Mouse (Mus musculus) adrenal gland, adult 2 months (tissue): ENCODE measurements around the gene Nlrp9c. TPM values are rescaled to one million over a fixed set of nuclear protein-coding genes. Genes with fewer than 3 reads are reported as not detected.
"Not testable (repeated sequence)": the region's sequence is repeated elsewhere in the genome, so short reads cannot be mapped to it uniquely, and the experiment has no call there.

Source experiments
- DNase-seq: peaks from one replicate; pipeline ENCODE4 v3.0.0; 2021
- long read RNA-seq: library from polyadenylated mRNA; stranded (forward); transcript quantifications from one replicate; pipeline ENCODE4 v2.0.0, GENCODE M21; 2021
- polyA plus RNA-seq: library from polyadenylated mRNA; depleted of rRNA; stranded (reverse); fragments of >200 nt; gene quantifications from 2 replicates; pipeline ENCODE4 v1.2.3, GENCODE M21; 2012; rRNA removed
- total RNA-seq, 2 experiments: library from RNA; stranded (reverse); gene quantifications; 2 replicates each; pipeline ENCODE4 v1.2.3; 2021

Nlrp9c gene
- not detected for total RNA-seq
- polyA plus RNA-seq: not detected in 2 replicates
- long read RNA-seq: 0 reads

GRCm38 (mm10) chr7:26403600-26403999, at the start of gene Nlrp9c:
Gene Nlrp9c (minus strand): TSS chr7:26403700.
- not testable (repeated sequence) for DNase-seq

GRCm38 (mm10) chr7:26434813-26435212, 31.3 kb upstream of the Nlrp9c start, which contains the start of gene Nlrp4a:
Gene Nlrp4a (plus strand): TSS chr7:26435113.
- no peak for DNase-seq

GRCm38 (mm10) chr7:26391811-26392210, 11.7 kb downstream of the Nlrp9c start:
- DNase-seq: not testable (repeated sequence)

DNA sequence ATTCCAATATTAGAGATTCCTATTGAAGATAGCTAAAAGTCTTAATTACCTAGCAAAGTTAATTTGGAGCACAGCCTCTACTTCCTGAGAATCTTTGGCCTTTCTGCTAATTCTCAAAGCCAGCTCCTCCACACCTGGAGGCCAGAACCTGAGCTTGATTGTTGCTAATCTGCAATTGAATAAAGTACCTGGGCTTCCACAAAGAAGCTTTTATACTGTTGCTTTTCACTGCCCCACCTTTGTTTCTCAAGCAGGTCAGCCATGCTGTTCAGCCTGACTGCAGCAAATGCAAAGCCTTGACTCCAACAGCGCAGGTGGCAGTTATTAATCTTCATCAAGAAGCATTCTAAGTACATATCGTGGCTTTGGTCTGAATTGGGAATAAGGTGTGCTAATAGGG, 12.4 kb downstream of the Nlrp9c start:
- not testable (repeated sequence) for DNase-seq

- DNase-seq: not testable (repeated sequence)
Observed at GRCm38 (mm10) chr7:26386691-26387090, 16.8 kb downstream of the Nlrp9c start.

DNA sequence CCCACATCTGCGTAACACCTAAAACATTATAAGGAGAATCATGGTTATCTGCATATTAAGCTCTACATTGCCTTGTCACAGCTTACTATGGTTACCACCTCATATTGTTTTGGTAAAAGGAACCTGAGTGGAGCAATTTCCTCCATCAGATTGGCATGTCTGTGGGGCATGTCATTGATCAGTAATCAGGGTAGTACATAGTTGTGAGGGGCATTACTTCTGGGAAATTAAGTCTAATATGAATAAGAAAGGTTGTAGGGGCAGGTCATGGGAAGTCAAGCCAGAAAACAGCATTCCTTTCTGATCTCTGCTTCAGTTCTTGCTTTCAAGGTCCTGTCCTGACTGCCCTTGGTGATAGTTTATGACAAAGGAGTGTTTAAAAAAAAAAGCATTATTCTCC, 22.7 kb downstream of the Nlrp9c start:
- DNase-seq: no peak

DNA sequence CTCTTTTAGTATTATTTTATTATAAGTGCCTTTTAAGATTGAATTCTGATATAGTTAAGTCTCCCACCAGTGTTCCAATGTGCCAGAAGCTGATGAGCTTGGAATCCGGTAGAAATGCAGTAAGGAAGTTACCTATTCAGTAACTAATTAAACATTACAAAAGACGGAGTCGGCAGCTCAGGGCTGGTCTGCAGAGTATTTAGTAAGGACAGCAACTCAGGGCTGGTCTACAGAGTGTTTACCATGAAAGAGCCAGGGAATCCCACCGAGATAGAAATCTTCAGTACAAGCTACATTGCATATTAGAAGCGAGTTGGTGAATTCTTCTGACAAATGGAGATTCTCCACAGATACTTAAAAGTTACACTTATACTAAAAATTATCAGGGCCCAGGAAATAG, 30.3 kb downstream of the Nlrp9c start:
- DNase-seq: not testable (repeated sequence)

- not testable (repeated sequence) for DNase-seq
Observed at GRCm38 (mm10) chr7:26356719-26357118, 46.8 kb downstream of the Nlrp9c start.

DNA sequence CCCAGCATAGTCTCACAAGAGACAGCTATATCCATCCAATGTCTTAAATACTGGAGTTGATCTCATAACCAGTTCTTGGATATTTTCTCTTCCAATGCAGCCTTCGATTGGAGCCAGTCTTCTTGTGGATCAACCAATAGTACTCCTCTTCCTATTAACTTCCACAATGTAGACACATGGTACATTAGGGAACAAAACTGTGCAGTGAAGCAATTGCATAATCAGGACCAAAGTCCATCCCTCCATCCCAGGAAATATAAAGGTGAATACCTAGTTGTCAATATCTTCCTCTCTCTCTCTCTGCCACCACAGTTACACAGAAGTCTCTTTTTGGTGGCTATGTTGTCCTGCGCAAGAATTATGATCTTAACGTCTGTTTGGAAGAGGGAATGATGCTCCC, 51.2 kb downstream of the Nlrp9c start:
- not testable (repeated sequence) for DNase-seq

DNA sequence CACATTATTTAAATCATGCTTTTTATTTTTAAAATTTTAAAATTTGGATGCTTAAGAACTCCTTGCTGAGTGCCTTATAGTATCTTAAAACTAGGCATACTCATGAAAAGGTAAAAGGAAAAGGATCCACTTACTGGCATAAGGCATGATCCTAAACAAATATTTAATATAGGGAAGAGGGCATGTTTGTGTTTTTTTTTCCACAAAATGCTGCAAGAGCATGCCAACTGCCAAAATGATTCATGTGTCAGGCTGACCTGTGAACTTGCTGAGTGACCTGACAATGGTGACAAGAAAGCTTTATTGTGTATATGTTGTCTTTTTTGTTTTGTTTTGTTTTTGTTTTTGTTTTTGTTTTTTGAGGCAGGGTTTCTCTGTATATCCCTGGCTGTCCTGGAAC, 53.3 kb downstream of the Nlrp9c start:
- not testable (repeated sequence) for DNase-seq

GRCm38 (mm10) chr7:26320361-26320760, 83.1 kb downstream of the Nlrp9c start:
- DNase-seq: not testable (repeated sequence)

DNA sequence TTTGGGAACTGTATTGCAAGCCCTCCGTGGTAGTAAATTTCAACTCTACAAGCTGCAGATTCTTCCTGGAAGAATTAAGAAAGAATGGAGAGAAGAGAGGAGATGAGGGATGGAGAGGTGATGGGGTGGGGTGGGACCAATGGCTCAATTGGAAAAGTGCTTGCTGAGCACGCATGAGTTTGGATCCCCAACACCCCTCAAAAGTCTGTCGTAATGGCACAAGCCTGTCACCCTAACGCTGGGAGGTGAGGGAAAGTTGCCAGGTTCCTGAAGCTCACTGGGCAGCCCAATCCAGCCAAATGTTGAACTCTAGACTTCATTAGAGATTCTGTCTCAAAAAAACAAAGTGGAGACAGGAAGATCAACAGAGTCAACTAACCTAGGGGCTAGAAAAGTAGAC, 87.7 kb downstream of the Nlrp9c start:
- not testable (repeated sequence) for DNase-seq

DNA sequence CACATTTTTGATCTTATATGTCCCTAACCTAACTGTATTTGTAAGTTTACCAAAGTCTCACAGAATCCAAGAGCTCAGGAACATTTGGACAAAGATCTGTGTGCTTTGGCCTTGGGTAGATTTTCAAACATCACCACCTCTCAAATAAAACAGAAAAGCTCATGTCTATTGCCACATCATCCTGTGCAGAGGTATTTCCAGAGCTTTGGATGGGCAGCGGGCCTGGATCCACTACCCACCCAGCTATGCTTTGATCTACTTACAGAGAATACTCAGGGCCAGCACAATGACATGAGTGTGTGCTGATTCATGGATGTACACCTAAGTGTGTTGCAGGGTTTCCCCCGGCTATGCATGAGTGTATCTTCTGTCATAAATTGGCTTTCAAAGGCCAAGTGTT, 88.3 kb downstream of the Nlrp9c start:
- not testable (repeated sequence) for DNase-seq

DNA sequence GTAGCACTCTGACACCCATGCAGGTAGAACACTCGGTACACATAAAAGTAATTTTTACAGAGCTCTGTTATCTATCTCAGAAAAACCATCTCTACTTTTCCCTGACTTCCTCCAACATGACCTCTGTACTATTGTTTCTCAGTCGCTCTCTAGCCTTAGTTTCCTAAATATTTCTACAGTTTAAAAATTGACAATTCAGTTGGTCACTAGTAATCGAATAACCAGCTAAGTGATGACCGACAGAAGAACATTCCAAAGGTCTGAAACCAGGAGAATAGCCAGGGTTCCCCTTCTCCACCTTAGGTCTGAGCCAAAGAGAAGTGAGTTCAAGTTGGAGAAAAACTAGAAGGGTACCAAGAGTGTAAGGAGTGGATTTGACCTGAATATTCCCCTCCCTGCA, 91.7 kb downstream of the Nlrp9c start:
- not testable (repeated sequence) for DNase-seq

DNA sequence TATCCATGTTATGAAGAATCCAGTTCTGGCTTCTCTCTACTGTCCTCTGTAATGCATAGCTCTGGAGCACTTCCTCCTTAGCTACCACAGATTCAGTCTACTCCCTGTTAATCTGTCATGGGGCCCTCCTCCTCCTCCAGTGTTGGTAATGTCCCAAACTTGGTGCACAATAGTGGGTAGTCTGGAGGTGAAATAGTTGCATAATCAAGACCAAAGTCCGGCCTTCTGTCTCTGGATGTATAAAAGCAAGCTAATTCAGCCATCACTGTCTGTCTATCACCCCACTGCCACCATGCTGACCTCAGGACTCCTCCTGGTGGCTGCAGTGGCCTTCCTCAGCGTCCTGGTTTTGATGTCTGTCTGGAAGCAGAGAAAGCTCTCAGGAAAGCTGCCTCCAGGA, 96.6 kb downstream of the Nlrp9c start, which contains the start of gene Cyp2a4:
Gene Cyp2a4, plus strand, starts transcription at position 244 of the 400 bp plus-strand sequence.
- not testable (repeated sequence) for DNase-seq

- DNase-seq: not testable (repeated sequence)
Observed at GRCm38 (mm10) chr7:26303429-26304166, 99.9 kb downstream of the Nlrp9c start.

Other genes starting within 250 kb of the Nlrp9c start
- 1 to 10 TPM in 1 of 2 experiments, not detected in 1; 1.6 TPM for gene Cyp2b9, start 230.3 kb downstream of the Nlrp9c start, total RNA-seq
- gene Cyp2b9, start 230.3 kb downstream of the Nlrp9c start, polyA plus RNA-seq: 0.08 TPM in 1 of 2 replicates, not detected in the other
- not detected for gene Vmn1r184, start 143.4 kb downstream of the Nlrp9c start, total RNA-seq
- gene Vmn1r184, start 143.4 kb downstream of the Nlrp9c start, polyA plus RNA-seq: not detected in 2 replicates
- 1 to 10 TPM in 1 of 2 experiments, not detected in 1; 2.3 TPM for gene Cyp2a4, start 96.5 kb downstream of the Nlrp9c start, total RNA-seq
- 0.10 TPM in 1 of 2 replicates, not detected in the other for gene Cyp2a4, start 96.5 kb downstream of the Nlrp9c start, polyA plus RNA-seq
- not detected for gene Nlrp4a, start 31.4 kb upstream of the Nlrp9c start, total RNA-seq
- gene Nlrp4a, start 31.4 kb upstream of the Nlrp9c start, polyA plus RNA-seq: not detected in 2 replicates
- not detected for gene Nlrp9a, start 131.3 kb upstream of the Nlrp9c start, total RNA-seq
- gene Nlrp9a, start 131.3 kb upstream of the Nlrp9c start, polyA plus RNA-seq: not detected in 2 replicates
- not detected for gene Vmn1r185, start 214.8 kb upstream of the Nlrp9c start, total RNA-seq
- not detected in 2 replicates for gene Vmn1r185, start 214.8 kb upstream of the Nlrp9c start, polyA plus RNA-seq